Mouse (Mus musculus): ENCODE results near the gene Nat10. TPM values are rescaled to one million over a fixed set of nuclear protein-coding genes. Genes with fewer than 3 reads are reported as not detected.

Gene Nat10
- polyA plus RNA-seq, 1 experiment from 2014 or later = 15.3 TPM

DNA sequence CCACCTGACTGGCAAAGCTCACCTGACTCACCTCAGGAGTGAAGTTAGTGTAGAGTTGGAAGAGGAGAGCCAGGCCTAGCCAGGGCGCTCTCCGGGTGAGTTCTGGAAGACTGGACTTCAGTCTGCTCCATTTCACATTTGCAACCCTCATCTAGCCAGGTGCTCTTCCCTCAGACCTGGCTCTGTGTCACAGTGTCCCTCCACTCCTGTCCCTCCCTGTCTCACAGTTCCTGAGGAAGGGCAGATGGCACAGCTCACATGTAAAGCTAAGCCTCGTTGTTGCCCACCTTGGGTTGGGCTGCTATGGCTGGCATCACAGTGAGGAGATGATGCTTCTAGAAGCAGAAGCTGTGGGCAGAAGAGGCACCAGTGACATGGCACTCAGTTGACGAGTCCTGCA is 55.2 kb downstream of the Nat10 start:
- no peak for ATAC-seq (ENCODE audit: insufficient number of reproducible peaks, insufficient read depth, low FRiP score, low read depth)
- peak overlapping the region; percentile 29 to 63; a peak in 3 of 4 replicates for H3K27ac ChIP-seq (replicated peaks in 1 of 2; ENCODE audit: control insufficient read depth in 1 of 2, insufficient read depth in 1 of 2, low read depth in 2 of 2, low read length in 2 of 2)
- H3K9ac ChIP-seq (ENCODE audit: low read length) = peak overlapping the region; percentile 17; the same call in 1 of the 2 replicates
- peaks cover 14 to 21% of the 10 kb centered on the region in 2 experiments for H3K4me1 ChIP-seq (ENCODE audit: control insufficient read depth in 2 of 2, insufficient read depth in 2 of 2, low read length in 2 of 2)
- no peak overlapping the region for H3K4me2 ChIP-seq (ENCODE audit: low read length)
- H3K4me3 ChIP-seq (ENCODE audit: control insufficient read depth in 1 of 2, insufficient read depth in 1 of 2, low read depth in 1 of 2, low read length in 2 of 2) = no peak overlapping the region
- H3K27me3 ChIP-seq (ENCODE audit: control insufficient read depth, insufficient read depth, low read length) = no peaks in the 10 kb centered on the region
- peaks cover 92% of the 10 kb centered on the region for H3K36me3 ChIP-seq (ENCODE audit: control insufficient read depth, insufficient read depth, low read length)
- WGBS = 75% methylated on average over 4 of the region's 4 CpGs
- H3K9me3 ChIP-seq (ENCODE audit: control insufficient read depth, low read length) = no peaks in the 10 kb centered on the region

- H3K36me3 ChIP-seq (ENCODE audit: control insufficient read depth, insufficient read depth, low read length) = peaks cover 75% of the 10 kb centered on the region
- 52% methylated on average over 4 of the region's 4 CpGs for WGBS
Measured at GRCm38 (mm10) chr2:103703865-103704264, 57.2 kb downstream of the Nat10 start.

DNA sequence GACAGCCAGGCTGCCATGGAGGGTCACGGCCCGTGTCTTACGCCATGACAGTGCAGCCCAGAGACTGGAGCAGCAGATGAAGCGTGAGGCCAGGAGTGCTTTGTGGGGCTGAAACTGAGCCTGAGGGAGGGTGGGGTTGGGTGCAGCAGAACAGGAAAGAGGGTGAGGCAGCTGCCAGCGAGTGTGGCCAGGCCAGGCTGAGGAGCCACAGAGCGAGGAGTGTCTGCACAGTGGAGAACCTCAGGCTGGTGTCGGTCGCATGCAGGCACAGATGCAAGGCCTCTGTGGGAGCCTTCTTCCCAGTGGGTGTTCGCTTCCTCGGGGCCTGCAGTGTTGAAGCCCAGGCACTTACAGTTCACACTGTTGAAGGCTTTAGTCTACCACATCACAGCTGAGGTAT is 57.7 kb downstream of the Nat10 start:
- H3K9ac ChIP-seq (ENCODE audit: low read length) = no peak overlapping the region
- no peak for ATAC-seq (ENCODE audit: insufficient number of reproducible peaks, insufficient read depth, low FRiP score, low read depth)
- H3K4me1 ChIP-seq (ENCODE audit: control insufficient read depth in 2 of 2, insufficient read depth in 2 of 2, low read length in 2 of 2) = peaks cover 14 to 21% of the 10 kb centered on the region in 2 experiments
- no peaks in the 10 kb centered on the region for H3K9me3 ChIP-seq (ENCODE audit: control insufficient read depth, low read length)
- peaks cover 70% of the 10 kb centered on the region for H3K36me3 ChIP-seq (ENCODE audit: control insufficient read depth, insufficient read depth, low read length)
- H3K27me3 ChIP-seq (ENCODE audit: control insufficient read depth, insufficient read depth, low read length) = no peaks in the 10 kb centered on the region
- no peak overlapping the region for H3K4me2 ChIP-seq (ENCODE audit: low read length)
- no peak overlapping the region for H3K27ac ChIP-seq (replicated peaks in 1 of 2; ENCODE audit: control insufficient read depth in 1 of 2, insufficient read depth in 1 of 2, low read depth in 2 of 2, low read length in 2 of 2)
- WGBS = 70% methylated on average over 10 of the region's 10 CpGs
- H3K4me3 ChIP-seq (ENCODE audit: control insufficient read depth in 1 of 2, insufficient read depth in 1 of 2, low read depth in 1 of 2, low read length in 2 of 2) = no peak overlapping the region

More at GRCm38 (mm10) chr2:103703865-103704264, 57.2 kb downstream of the Nat10 start:
- Histone ChIP-seq H3K4me1 (ENCODE audit: control insufficient read depth in 2 of 2, insufficient read depth in 2 of 2, low read length in 2 of 2) (peaks cover 14 to 21% of the 10 kb centered on the region in 2 experiments), H3K27ac (replicated peaks in 1 of 2; ENCODE audit: control insufficient read depth in 1 of 2, insufficient read depth in 1 of 2, low read depth in 2 of 2, low read length in 2 of 2) (no peak overlapping the region), H3K4me2 (ENCODE audit: low read length) (no peak overlapping the region), H3K4me3 (ENCODE audit: control insufficient read depth in 1 of 2, insufficient read depth in 1 of 2, low read depth in 1 of 2, low read length in 2 of 2) (no peak overlapping the region), H3K9ac (ENCODE audit: low read length) (no peak overlapping the region), H3K9me3 (ENCODE audit: control insufficient read depth, low read length) (no peaks in the 10 kb centered on the region), H3K27me3 (ENCODE audit: control insufficient read depth, insufficient read depth, low read length) (no peaks in the 10 kb centered on the region)
- ATAC-seq (ENCODE audit: insufficient number of reproducible peaks, insufficient read depth, low FRiP score, low read depth) = no peak

DNA sequence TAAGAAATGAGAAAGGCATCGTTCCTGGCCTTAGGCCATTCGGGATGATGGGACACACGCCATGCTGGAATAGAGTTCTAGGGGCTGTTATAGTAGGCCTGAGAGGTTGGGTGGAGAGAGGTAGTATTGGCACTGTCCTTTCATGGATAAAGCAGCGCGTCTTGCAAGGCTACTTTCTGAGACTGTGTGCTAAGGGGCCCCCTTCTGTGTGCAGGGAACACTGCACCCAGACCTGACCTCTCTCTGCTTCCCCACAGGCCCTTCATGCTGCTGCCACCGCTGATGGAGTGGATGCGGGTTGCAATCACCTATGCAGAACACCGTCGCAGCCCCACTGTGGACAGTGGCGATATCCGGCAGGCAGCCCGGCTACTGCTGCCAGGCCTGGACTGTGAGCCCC is 60.6 kb downstream of the Nat10 start:
- Histone ChIP-seq H3K27me3 (ENCODE audit: control insufficient read depth, insufficient read depth, low read length) (no peaks in the 10 kb centered on the region), H3K4me2 (ENCODE audit: low read length) (no peak overlapping the region), H3K9me3 (ENCODE audit: control insufficient read depth, low read length) (no peaks in the 10 kb centered on the region), H3K4me1 (ENCODE audit: control insufficient read depth in 2 of 2, insufficient read depth in 2 of 2, low read length in 2 of 2) (peaks cover under 1 to 5% of the 10 kb centered on the region in 2 experiments; a peak in 3 of 4 replicates), H3K36me3 (ENCODE audit: control insufficient read depth, insufficient read depth, low read length) (peaks cover 51% of the 10 kb centered on the region), H3K27ac (replicated peaks in 1 of 2; ENCODE audit: control insufficient read depth in 1 of 2, insufficient read depth in 1 of 2, low read depth in 2 of 2, low read length in 2 of 2) (no peak overlapping the region), H3K9ac (ENCODE audit: low read length) (no peak overlapping the region), H3K4me3 (ENCODE audit: control insufficient read depth in 1 of 2, insufficient read depth in 1 of 2, low read depth in 1 of 2, low read length in 2 of 2) (no peak overlapping the region)
- WGBS = 75% methylated on average over 12 of the region's 12 CpGs
- ATAC-seq (ENCODE audit: insufficient number of reproducible peaks, insufficient read depth, low FRiP score, low read depth) = no peak

GRCm38 (mm10) chr2:103696177-103696576 is 64.9 kb downstream of the Nat10 start:
- Histone ChIP-seq H3K4me2 (ENCODE audit: low read length) (no peak overlapping the region), H3K4me1 (ENCODE audit: control insufficient read depth in 2 of 2, insufficient read depth in 2 of 2, low read length in 2 of 2) (peaks cover 0 to 5% of the 10 kb centered on the region in 2 experiments; a peak in 2 of 4 replicates), H3K27ac (replicated peaks in 1 of 2; ENCODE audit: control insufficient read depth in 1 of 2, insufficient read depth in 1 of 2, low read depth in 2 of 2, low read length in 2 of 2) (0 out of 4 replicates have a peak overlapping the region, but pooled peaks have one; percentile 4 to 10), H3K9me3 (ENCODE audit: control insufficient read depth, low read length) (no peaks in the 10 kb centered on the region), H3K36me3 (ENCODE audit: control insufficient read depth, insufficient read depth, low read length) (peaks cover 13% of the 10 kb centered on the region; the same call in 1 of the 2 replicates), H3K27me3 (ENCODE audit: control insufficient read depth, insufficient read depth, low read length) (no peaks in the 10 kb centered on the region), H3K4me3 (ENCODE audit: control insufficient read depth in 1 of 2, insufficient read depth in 1 of 2, low read depth in 1 of 2, low read length in 2 of 2) (no peak overlapping the region), H3K9ac (ENCODE audit: low read length) (no peak overlapping the region)
- WGBS = 54% methylated on average over 3 of the region's 3 CpGs
- ATAC-seq (ENCODE audit: insufficient number of reproducible peaks, insufficient read depth, low FRiP score, low read depth) = no peak

DNA sequence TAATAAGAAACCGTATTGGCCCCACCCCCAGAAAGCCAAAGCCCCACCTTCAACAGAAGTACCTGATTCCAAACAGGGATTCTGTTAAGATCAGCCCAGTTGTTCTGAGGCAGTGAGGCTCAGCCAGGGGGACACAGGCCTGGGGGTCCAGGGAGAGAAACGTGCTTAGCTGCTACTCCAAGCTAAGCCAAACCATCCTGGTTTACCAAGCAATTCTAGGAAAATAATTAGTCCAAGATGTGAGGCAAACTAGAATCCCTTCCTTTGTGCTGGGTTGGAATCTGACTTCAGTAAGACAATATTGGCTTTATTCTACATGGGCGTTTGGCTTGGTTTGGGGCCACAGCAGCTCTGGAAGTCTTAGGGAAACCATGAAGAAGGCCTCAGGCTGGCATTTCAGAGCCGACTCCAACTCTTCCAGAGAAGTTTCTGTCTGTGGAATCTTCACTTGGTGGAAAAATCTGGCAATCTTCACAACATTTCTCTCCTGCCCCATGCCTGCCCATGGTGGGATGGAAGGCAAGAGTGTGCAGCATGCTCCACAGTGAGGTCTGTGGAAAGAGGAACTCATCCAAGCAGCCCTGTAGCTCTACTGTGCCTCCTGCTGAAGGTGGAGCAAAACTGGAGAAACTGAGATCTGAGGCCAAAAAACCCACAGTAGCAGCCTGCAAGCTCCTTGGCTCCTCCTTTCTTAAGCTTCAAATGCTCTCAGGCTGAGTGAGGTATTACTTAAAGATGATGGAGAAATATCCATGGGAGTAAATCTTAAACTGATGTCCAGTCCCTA is 66.1 kb downstream of the Nat10 start:
- Histone ChIP-seq H3K9me3 (ENCODE audit: control insufficient read depth, low read length) (no peaks in the 10 kb centered on the region), H3K27me3 (ENCODE audit: control insufficient read depth, insufficient read depth, low read length) (no peaks in the 10 kb centered on the region), H3K9ac (ENCODE audit: low read length) (no peak overlapping the region), H3K4me1 (ENCODE audit: control insufficient read depth in 2 of 2, insufficient read depth in 2 of 2, low read length in 2 of 2) (peaks cover 10 to 16% of the 10 kb centered on the region in 2 experiments), H3K36me3 (ENCODE audit: control insufficient read depth, insufficient read depth, low read length) (peaks cover 7% of the 10 kb centered on the region; the same call in 1 of the 2 replicates), H3K4me3 (ENCODE audit: control insufficient read depth in 1 of 2, insufficient read depth in 1 of 2, low read depth in 1 of 2, low read length in 2 of 2) (no peak overlapping the region), H3K27ac (replicated peaks in 1 of 2; ENCODE audit: control insufficient read depth in 1 of 2, insufficient read depth in 1 of 2, low read depth in 2 of 2, low read length in 2 of 2) (no peak overlapping the region), H3K4me2 (ENCODE audit: low read length) (no peak overlapping the region)
- ATAC-seq (ENCODE audit: insufficient number of reproducible peaks, insufficient read depth, low FRiP score, low read depth) = no peak
- WGBS = 84% methylated on average over 4 of the region's 4 CpGs

DNA sequence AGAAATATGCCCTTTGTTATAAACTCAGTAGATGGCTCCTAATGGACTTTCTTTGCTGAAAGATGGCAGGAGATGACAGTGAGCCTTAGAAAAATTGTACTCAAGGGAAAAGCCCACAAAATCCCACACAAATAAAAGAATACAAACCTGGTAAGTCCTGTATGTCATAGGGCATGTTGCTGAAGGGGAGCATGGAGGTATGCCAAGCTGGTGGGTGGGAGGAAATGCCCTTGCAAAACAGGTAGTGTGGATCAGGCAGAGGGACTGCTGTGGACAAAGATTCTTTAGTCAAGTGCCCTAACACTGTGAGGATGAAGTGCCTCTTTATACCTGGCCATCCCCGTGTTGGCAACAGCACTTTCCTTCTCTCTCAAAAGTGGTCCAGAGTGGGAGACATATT is 68.3 kb downstream of the Nat10 start:
- Histone ChIP-seq H3K27me3 (ENCODE audit: control insufficient read depth, insufficient read depth, low read length) (no peaks in the 10 kb centered on the region), H3K4me1 (ENCODE audit: control insufficient read depth in 2 of 2, insufficient read depth in 2 of 2, low read length in 2 of 2) (peaks cover 10 to 16% of the 10 kb centered on the region in 2 experiments), H3K36me3 (ENCODE audit: control insufficient read depth, insufficient read depth, low read length) (peaks cover 7% of the 10 kb centered on the region; the same call in 1 of the 2 replicates), H3K9me3 (ENCODE audit: control insufficient read depth, low read length) (no peaks in the 10 kb centered on the region), H3K4me2 (ENCODE audit: low read length) (no peak overlapping the region), H3K27ac (replicated peaks in 1 of 2; ENCODE audit: control insufficient read depth in 1 of 2, insufficient read depth in 1 of 2, low read depth in 2 of 2, low read length in 2 of 2) (no peak overlapping the region), H3K9ac (ENCODE audit: low read length) (no peak overlapping the region), H3K4me3 (ENCODE audit: control insufficient read depth in 1 of 2, insufficient read depth in 1 of 2, low read depth in 1 of 2, low read length in 2 of 2) (no peak overlapping the region)
- no peak for ATAC-seq (ENCODE audit: insufficient number of reproducible peaks, insufficient read depth, low FRiP score, low read depth)
- WGBS = 59% methylated on average over 1 of the region's 1 CpGs
